Mouse (Mus musculus): ENCODE data around the gene Pusl1.

Pusl1 gene

DNA sequence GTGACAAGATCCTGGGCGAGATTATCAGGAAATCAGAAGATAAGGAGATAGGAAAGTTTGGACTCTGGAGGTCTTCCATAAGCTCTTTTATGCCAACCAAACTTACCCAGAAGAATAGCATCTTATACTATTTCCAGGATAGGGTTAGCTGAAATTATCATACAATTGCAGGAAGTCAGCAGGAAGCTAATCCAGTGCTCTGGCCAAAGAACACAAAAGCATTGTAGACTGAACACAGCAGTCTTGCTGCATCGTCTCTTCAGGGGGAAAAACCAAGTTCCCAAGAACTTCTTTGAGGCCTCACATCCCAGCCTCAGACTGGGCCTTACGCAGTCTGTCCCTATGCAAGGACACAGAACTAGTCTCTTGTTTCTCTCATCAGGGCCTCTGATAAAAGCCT is 8.0 kb downstream of the Pusl1 start:
- DNase-seq, result no peak

DNA sequence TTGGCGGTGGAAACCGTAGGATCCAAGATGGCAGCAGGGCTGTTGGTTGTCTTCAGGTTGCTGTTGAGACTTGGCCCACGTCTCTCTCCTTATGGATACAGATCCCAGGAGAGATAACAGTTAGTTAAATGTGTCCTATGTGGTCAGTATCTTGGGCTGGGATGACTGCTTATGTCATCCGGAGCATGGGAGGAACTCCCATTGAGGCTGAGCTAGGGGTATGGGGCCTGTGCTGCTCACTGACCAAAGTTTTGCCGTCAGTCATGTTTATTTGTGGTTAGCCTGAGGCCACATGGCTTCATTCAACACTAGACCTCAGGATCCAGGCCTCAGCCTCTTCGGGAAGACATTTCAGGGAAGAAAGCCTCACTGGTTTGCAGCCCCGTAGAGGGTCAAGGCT is 20.2 kb downstream of the Pusl1 start:
- no peak for DNase-seq

GRCm38 (mm10) chr4:155869317-155870033 is 22.1 kb downstream of the Pusl1 start, which contains the start of the genes Cptp and Ints11:
TSS of gene Cptp (minus strand) at chr4:155869440.
TSS of gene Ints11 (plus strand) at chr4:155869546.
- DNase-seq, result peak; percentile 97

DNA sequence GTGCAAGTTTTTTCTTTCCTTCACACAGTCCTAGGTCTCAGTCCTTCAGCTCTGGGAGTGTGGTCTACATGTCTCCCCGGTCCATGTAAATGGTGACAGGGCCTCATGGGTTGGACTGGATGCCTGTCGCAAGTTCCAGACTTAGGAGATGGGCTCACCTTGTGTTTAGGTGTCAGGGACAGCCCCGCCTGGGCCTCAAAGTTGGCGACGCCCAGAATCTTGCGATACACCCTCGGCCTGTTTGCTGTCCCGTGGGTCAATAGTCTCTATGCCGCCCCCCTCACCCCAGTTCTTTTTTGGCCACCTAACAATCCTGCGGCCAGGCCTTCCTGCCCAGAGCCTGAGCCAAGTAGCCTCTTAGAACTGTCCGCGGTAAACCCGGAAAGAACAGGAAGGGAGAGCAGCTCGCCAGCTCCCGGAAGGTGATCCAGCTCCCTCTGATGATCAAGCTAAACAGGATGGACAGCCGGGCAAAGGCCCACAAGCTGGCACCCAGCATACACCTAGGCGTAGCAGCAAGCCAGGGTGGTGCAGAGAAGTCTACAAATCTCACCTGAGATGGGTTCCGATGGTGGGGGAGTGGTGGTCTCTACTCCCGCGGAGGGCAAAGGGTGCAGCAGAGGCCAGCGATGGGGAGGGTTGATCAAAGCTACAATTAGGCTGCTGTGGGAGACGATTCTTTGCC is 22.8 kb downstream of the Pusl1 start:
- DNase-seq, result peak; percentile 35

- DNase-seq, result no peak
Measured at GRCm38 (mm10) chr4:155863001-155863400, 28.6 kb downstream of the Pusl1 start, which contains the start of gene Tas1r3. TSS of gene Tas1r3 (minus strand) at chr4:155863362.

- DNase-seq, result no peak
Measured at GRCm38 (mm10) chr4:155861787-155862186, 29.8 kb downstream of the Pusl1 start.

GRCm38 (mm10) chr4:155859318-155859717 is 32.3 kb downstream of the Pusl1 start:
- DNase-seq, result peak; percentile 76

GRCm38 (mm10) chr4:155856881-155857280 is 34.7 kb downstream of the Pusl1 start:
- DNase-seq, result peak; percentile 2

DNA sequence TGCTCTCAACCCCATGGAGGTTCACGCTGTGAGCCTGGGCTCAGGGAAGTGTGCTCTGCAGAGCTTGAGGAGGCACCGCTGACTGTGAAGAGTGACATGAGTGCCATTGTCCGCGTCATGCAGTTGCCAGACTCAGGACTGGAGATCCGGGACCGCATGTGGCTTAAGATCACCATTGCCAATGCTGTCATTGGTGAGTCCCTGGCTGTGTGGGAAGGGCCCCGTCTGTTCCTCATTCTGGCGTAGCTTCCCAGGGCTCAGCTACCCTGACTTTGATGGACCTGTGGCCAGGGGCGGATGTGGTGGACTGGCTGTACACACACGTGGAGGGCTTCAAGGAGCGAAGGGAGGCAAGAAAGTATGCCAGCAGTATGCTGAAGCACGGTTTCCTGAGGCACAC is 35.5 kb downstream of the Pusl1 start:
- DNase-seq, result no peak

DNA sequence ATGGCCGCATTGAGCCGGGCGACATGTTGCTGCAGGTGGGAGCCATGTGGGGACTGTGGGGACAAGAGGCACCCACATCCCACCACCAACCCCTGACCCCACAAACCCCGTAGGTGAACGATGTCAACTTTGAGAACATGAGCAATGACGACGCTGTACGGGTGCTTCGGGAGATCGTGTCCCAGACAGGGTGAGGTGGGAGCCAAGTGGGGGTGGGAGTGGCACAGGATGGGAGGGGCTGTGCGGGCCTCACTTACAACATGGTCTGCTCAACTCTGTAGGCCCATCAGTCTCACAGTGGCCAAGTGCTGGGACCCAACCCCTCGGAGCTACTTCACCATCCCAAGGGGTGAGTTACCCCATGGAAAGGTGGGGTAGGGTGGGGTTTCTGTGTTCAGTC is 36.6 kb downstream of the Pusl1 start:
- no peak for DNase-seq

DNA sequence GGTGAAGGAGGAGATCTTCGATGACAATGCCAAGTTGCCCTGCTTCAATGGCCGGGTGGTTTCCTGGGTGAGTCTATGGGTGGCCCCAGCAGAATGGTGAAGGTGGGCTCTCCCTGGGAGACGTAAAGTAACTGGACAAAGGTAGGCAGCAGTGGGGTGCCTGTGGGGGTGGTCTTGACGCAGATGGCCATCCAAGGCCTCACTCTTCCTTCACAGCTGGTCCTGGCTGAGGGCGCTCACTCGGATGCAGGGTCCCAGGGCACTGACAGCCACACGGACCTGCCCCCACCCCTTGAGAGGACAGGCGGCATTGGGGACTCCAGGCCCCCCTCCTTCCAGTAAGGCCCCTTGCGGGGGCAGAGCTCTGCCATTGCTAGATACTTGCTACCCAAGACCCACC is 38.2 kb downstream of the Pusl1 start:
- DNase-seq, result no peak

DNA sequence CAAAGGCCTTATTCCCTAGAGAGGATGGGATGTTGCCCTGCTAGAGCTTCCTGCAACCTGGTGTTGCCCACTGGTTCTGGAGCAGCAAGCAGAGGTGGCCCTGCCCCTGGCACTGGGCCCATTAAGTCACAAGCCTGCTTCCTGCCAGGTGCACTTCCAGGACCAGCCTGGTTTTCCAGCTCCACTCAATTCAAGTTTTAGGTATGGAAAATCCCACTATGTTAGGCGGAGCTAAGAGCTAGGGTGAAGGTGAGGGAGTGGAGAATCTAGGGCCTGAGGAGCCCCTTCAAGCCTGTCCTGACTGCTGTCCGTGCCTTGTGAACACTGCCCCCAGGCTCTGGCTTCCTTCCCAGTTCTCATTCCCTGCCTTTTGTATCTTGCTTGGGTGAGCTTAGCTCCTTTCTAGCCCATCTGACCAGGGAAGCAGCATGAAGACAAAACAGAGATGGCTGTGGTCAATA is 39.6 kb downstream of the Pusl1 start:
- no peak for DNase-seq

- DNase-seq, result no peak
Measured at GRCm38 (mm10) chr4:155851368-155851767, 40.2 kb downstream of the Pusl1 start.

- no peak for DNase-seq
Measured at GRCm38 (mm10) chr4:155849792-155850451, 41.7 kb downstream of the Pusl1 start.

DNA sequence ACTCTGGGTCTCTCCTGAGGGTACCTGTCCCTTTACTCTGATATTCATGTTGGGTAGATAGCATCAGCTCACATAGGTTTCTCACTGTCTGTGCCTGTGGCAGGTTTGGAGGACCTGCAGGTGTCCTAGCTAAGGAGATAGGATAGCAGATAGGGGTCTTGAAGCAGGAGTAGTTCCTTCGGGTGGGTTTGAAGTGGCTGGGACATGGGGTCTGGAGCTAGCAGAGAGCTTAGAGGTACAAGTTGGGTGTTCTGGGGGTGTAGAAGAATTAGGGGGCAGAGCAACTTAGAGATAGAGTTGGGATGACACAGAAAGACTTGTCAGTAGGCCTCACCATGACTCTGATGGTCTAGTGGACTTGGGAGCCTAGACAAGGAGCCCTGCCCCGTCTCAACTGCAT is 42.2 kb downstream of the Pusl1 start:
- no peak for DNase-seq

GRCm38 (mm10) chr4:155848434-155849095 is 43.0 kb downstream of the Pusl1 start:
- DNase-seq, result no peak

GRCm38 (mm10) chr4:155847591-155848352 is 43.8 kb downstream of the Pusl1 start:
- peak; percentile 56 for DNase-seq

DNA sequence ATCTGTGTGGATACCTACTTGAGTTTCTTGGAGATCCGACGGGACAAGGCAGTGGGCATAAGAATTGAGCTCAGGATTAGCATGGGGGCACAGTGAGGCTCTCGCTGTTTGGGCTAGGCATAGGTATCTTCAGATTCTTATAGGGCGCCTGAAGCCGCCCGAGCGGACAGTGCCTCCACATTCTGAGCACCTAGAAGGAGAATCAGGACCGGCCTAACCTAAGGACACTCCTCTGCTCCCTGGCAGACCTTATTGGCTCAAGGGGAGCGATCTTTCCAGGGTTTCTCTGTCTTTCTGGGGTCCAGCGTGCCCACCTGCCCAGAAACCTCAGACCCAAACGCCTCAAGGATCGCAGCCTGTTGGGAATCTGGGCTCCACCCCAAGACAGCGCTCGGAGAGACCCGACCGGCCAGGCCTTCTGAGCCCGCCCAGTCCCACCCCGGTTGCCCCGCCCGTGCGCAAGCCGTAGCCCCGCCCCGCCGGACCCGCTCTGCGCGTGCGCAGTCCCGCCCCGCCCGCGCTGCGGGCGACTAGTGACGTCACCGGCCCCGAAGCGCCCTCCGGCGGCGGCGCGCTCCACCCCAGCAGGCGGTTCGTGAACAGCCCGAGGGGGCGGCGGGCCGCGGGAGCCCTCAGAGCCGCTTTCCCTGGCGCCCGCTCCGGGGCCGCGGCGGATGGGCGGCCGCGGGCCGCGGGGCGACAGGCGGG is 44.6 kb downstream of the Pusl1 start, which contains the start of gene Dvl1:
TSS of gene Dvl1 (plus strand) at position 532 of the 708 bp plus-strand sequence.
- peak; percentile 97 for DNase-seq

GRCm38 (mm10) chr4:155843231-155843630 is 48.4 kb downstream of the Pusl1 start:
- no peak for DNase-seq

DNA sequence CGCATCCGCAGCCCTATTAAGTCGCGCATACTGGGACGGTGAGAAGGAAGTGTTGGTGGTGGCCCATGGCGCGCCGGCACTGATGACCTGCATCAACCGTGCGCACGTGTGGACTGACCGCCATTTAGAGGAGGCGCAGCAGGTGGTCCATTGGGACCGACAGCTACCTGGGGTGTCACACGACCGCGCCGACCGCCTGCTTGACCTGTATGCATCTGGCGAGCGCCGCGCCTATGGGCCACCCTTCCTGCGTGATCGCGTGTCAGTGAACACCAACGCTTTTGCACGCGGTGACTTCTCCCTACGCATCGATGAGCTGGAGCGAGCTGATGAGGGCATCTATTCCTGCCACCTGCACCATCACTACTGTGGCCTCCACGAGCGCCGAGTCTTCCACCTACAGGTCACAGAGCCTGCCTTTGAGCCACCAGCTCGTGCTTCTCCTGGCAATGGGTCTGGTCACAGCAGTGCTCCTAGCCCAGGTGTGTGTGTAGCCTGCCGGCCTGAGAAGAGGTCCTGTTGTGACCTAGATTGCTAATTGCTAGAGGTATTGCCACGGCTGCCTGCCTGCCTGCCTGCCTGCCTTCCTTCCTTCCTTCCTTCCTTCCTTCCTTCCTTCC is 49.8 kb downstream of the Pusl1 start:
- no peak for DNase-seq

DNA sequence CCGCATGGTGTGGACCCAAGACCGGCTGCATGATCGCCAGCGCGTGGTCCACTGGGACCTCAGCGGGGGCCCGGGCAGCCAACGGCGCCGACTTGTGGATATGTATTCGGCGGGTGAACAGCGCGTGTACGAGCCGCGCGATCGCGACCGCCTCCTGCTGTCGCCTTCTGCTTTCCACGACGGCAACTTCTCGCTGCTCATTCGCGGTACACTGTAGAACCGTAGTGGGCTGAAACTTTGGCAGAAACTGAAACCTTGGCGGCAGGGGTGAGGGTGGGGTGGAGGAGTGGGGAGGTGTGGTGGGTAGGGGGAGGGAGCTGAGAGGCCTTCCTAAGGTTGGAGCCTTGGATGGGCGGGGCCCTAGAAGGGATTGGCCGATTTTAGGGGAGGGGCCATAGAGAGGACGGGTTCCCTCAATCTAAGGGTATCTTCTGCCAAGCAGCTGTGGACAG is 50.6 kb downstream of the Pusl1 start:
- peak; percentile 76 for DNase-seq

Measured in liver (tissue).